Mouse (Mus musculus) hindbrain, embryonic 14.5 days (tissue): Measurements from ENCODE around the gene Hsp90b1. TPM values are rescaled to one million over a fixed set of nuclear protein-coding genes. Genes with fewer than 3 reads are reported as not detected.

ENCODE experiments used
- ATAC-seq: fragments of 200-750 bp; cut with Nextera tagmentation; 2 replicates; pipeline ENCODE4 v1.8.0; 2017; ENCODE audit warnings: moderate number of reproducible peaks, mild to moderate bottlenecking, moderate TSS enrichment, moderate library complexity; ENCODE audit not compliant: low FRiP score
- DNase-seq: peaks from one replicate; pipeline ENCODE4 v3.0.0-alpha.2; 2015; ENCODE audit warnings: low spot score
- H3K27ac ChIP-seq: fragments of 300-500 bp; sonication (generic); 2 replicates; pipeline ENCODE4 v1.5.1; 2014; ENCODE audit warnings: mild to moderate bottlenecking, moderate library complexity
- H3K27me3 ChIP-seq: fragments of 300-500 bp; sonication (generic); 2 replicates; pipeline ENCODE4 v1.6.1; 2014; ENCODE audit warnings: mild to moderate bottlenecking, low read length, mixed read lengths; ENCODE audit not compliant: control insufficient read depth, insufficient read depth
- H3K36me3 ChIP-seq: fragments of 300-500 bp; sonication (generic); replicated peaks from 2 replicates; pipeline ENCODE4 v1.6.1; 2014; ENCODE audit not compliant: control insufficient read depth, insufficient read depth
- H3K4me1 ChIP-seq: fragments of 300-500 bp; sonication (generic); replicated peaks from 2 replicates; pipeline ENCODE4 v1.6.1; 2014; ENCODE audit warnings: antibody characterized with exemption, low read length, mixed read lengths; ENCODE audit not compliant: control insufficient read depth, insufficient read depth
- H3K4me2 ChIP-seq: fragments of 300-500 bp; sonication (generic); replicated peaks from 2 replicates; pipeline ENCODE4 v1.6.1; 2014; ENCODE audit warnings: mild to moderate bottlenecking, moderate library complexity
- H3K4me3 ChIP-seq: fragments of 300-500 bp; sonication (generic); replicated peaks from 2 replicates; pipeline ENCODE4 v1.5.1; 2014; ENCODE audit warnings: mild to moderate bottlenecking, low read length
- H3K9ac ChIP-seq: fragments of 300-500 bp; sonication (generic); 2 replicates; pipeline ENCODE4 v1.6.1; 2014
- H3K9me3 ChIP-seq: fragments of 300-500 bp; sonication (generic); 2 replicates; pipeline ENCODE4 v1.6.1; 2016; ENCODE audit warnings: low read length; ENCODE audit not compliant: control insufficient read depth
- WGBS: fragments of 180-500 bp; shearing (Covaris S2); extraction: QIAGEN DNeasy Blood & Tissue Kit; methylation state at CpG from one replicate; pipeline ENCODE4 v1.1.7; 2014; 5-methylcytosine and 5-hydroxymethylcytosine counted together
- polyA plus RNA-seq: library from polyadenylated mRNA; unstranded; fragments of >200 nt; fragmentation: Nextera tagmentation; extraction: Ambion mirVana; gene quantifications from 2 replicates; pipeline ENCODE4 v1.2.1, GENCODE M21; 2014

Gene Hsp90b1
- 252 and 279 TPM in 2 replicates for polyA plus RNA-seq

DNA sequence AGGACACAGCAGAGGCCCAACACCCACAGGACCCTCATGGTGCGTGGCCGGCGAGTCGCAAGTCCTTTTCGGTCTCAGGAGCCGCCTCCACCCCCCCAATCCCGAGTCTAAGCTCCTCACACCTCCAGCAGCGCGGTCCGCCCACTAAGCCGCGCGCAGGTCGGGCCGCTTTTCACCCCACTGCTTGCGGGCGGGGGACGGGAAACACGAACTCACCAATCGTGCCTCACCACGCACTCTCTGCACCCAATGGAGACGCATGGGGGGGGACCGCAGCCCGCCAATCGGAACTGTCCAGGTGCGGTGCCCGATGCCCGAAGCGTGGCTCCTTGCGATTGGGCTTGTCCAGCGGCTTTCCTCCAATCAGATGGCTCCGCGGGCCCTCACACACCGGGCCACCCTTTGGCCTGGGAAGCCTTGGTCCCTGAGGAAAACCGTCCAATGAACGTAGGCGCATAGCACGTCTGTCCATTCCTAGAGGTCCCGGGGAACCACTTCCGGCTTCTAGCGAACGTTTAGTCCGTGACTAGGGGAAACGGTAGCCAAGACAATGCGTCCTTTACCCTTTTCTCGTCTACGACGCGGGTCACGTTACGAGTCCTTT, at the start of gene Hsp90b1, which contains the start of gene Ttc41:
TSS of gene Hsp90b1 (minus strand) at position 192 of the 604 bp plus-strand sequence.
TSS of gene Ttc41 (plus strand) at position 494 of the 604 bp plus-strand sequence.
- under 1% methylated on average over 51 of the region's 51 CpGs for WGBS
- Histone ChIP-seq H3K4me1 (peaks cover 32% of the 10 kb centered on the region), H3K4me2 (peak within 1 kb of the TSS; percentile 89), H3K9ac (peak within 1 kb of the TSS; percentile 93), H3K4me3 (peak within 1 kb of the TSS; percentile 85), H3K27ac (peak within 1 kb of the TSS; percentile 92), H3K36me3 (peaks cover 36% of the 10 kb centered on the region), H3K27me3 (no peaks in the 10 kb centered on the region), H3K9me3 (no peaks in the 10 kb centered on the region)
- ATAC-seq (peak; percentile 98), DNase-seq (peak; percentile 99)

DNA sequence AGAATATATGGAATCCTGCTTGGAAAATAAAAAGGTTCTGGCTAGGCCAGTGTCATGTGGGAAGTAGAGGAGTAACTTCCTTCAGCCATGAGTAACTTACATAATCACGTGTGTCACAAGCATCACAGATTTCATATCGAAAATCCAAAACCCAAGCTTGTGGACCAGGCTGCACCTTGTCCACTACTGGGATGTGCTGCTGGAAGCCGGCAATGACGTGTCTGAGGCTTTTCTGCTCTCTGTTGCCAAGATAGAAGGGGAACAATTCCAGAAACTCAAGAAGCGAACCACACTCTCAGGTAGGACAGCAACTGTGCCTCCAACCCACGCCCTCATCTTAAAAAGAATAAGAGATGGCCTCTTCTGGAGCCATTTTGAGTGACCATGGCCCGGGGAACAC, 39.0 kb upstream of the Hsp90b1 start:
- 94% methylated on average over 7 of the region's 7 CpGs for WGBS
- H3K36me3 ChIP-seq: no peaks in the 10 kb centered on the region
- no peak overlapping the region for H3K4me3 ChIP-seq
- no peak overlapping the region for H3K27ac ChIP-seq
- no peak overlapping the region for H3K4me2 ChIP-seq
- no peak for ATAC-seq
- no peak for DNase-seq
- no peak overlapping the region for H3K9ac ChIP-seq
- no peaks in the 10 kb centered on the region for H3K27me3 ChIP-seq
- no peaks in the 10 kb centered on the region for H3K4me1 ChIP-seq
- H3K9me3 ChIP-seq: no peaks in the 10 kb centered on the region

DNA sequence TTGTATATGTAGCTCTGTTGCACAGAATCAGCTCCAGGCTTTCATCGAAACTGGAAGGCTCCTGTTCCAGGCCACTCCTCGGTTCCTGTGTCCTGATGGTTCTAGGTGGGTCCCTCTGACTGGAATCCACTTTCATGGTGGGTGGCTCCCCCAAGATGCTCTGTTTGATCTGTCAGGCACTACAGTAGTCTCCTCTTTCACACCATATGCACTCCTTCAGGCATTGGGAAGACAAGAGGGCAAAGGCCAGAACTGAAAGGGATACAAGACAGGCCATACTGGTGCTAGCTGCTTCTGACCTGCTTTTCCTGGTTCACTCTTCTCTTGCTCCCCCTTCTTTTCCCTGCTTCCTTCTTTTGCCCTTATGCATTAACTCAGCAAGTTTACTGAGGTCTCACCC, 37.6 kb upstream of the Hsp90b1 start:
- Histone ChIP-seq H3K4me1 (no peaks in the 10 kb centered on the region), H3K27ac (no peak overlapping the region), H3K9ac (no peak overlapping the region), H3K4me2 (no peak overlapping the region), H3K36me3 (no peaks in the 10 kb centered on the region), H3K4me3 (no peak overlapping the region), H3K27me3 (no peaks in the 10 kb centered on the region), H3K9me3 (no peaks in the 10 kb centered on the region)
- ATAC-seq (no peak), DNase-seq (no peak)
- WGBS: 85% methylated on average over 2 of the region's 2 CpGs

DNA sequence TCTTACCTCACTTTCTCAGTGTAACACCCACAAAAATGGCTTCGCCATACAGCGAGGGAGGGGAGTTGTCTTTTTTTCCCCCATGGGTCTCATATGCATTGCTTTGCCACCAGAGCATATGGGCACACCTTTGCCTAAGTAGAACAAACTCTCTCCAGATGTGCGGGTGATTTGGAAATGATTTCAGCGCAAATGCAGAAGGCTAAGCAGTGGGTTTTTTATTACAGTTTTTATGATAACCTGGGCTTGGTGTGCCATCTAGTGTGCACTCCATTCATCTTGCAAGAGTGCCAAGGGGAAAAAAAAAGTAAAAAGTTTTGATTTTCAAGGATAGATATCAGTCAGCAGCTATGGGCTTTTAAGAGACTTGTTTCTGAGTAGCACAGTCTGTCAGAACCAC, 29.7 kb upstream of the Hsp90b1 start:
- Histone ChIP-seq H3K27me3 (no peaks in the 10 kb centered on the region), H3K9me3 (no peaks in the 10 kb centered on the region), H3K4me3 (no peak overlapping the region), H3K4me2 (no peak overlapping the region), H3K9ac (no peak overlapping the region), H3K4me1 (no peaks in the 10 kb centered on the region), H3K36me3 (no peaks in the 10 kb centered on the region), H3K27ac (no peak overlapping the region)
- WGBS: 93% methylated on average over 4 of the region's 4 CpGs
- ATAC-seq (no peak), DNase-seq (no peak)

DNA sequence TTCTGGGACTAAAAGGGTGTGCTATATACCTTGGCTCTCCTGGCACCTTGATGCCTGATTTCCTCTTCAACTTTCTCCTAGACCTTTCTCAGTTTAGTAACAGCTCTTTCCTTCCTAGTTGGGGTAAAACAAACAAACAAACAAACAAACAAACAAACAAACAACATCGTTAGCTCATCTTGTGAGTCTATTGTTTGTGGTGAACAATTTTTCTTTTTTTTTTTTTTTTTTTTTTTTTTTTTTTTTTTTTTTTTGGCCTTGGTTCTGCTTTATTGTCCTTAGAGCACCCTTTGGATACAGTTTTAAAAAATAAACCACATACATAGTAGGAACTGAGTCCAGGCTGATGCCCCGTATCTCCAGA, 26.2 kb upstream of the Hsp90b1 start:
- Histone ChIP-seq H3K4me1 (peaks cover 11% of the 10 kb centered on the region; the same call in 1 of the 2 replicates), H3K36me3 (no peaks in the 10 kb centered on the region), H3K9ac (no peak overlapping the region), H3K27me3 (no peaks in the 10 kb centered on the region), H3K4me2 (peak overlapping the region; percentile 64; the same call in 1 of the 2 replicates), H3K9me3 (no peaks in the 10 kb centered on the region), H3K27ac (no peak overlapping the region), H3K4me3 (no peak overlapping the region)
- 67% methylated on average over 2 of the region's 2 CpGs for WGBS
- DNase-seq (no peak), ATAC-seq (no peak)

DNA sequence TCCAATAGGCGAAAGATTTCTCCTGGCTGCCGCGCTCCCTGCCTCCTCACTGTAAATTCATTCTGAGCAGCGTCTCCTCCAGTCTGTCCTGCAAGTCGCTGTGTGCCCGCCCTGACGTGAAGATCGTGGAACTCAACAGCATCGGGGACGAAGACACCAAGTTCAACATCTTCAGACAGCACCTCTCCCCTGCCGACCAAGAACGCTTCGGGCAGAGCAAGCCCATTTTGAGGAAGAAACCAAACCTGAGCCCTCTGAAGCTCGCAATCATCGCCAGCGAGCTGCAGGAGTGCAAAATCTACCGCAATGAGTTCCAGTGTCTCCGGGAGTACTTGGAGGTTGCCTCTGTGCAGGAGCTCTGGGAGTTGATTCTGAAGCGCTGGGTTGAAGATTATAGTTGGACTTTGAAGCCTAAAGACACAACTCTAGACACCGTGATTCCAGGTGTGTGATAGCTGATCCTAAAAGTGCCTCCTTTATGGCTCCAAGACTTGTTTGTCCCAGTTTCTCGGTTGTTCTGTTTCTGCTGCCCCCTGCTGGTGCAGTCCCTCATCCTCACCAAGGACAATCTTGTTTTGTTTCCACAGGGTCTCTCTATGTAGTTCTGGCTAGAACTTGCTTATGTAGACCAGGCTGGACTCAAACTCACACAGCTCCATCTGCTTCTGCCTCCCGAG, 25.7 kb upstream of the Hsp90b1 start:
- no peak for ATAC-seq
- Histone ChIP-seq H3K27me3 (no peaks in the 10 kb centered on the region), H3K9ac (peak overlapping the region; percentile 49), H3K4me3 (peak overlapping the region; percentile 37), H3K4me1 (peaks cover 11% of the 10 kb centered on the region; the same call in 1 of the 2 replicates), H3K9me3 (no peaks in the 10 kb centered on the region), H3K4me2 (peak overlapping the region; percentile 64), H3K27ac (no peak overlapping the region), H3K36me3 (no peaks in the 10 kb centered on the region)
- 9% methylated on average over 22 of the region's 22 CpGs for WGBS
- peak; percentile 86 for DNase-seq

DNA sequence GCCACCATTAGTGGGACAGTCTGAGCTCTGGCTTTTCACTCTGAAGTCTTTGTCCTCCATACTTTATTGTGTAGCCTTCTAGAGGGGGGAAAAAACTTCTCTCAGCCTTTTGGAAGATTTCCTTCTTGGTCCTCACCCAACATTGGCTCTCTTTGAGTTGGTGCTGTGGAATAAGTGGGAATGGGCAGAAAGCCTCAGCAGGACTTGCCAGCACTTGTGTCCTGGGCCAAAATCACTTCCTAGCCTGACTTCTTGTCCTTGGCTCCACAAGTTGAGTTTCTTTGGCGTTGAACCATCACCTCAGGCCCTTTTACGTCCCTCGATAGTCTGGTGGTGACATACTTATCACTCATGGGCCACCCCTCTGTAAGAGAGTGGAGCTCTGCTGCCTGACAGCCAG, 22.9 kb upstream of the Hsp90b1 start:
- Histone ChIP-seq H3K4me1 (peaks cover 11% of the 10 kb centered on the region; the same call in 1 of the 2 replicates), H3K27ac (no peak overlapping the region), H3K4me2 (peak overlapping the region; percentile 53; the same call in 1 of the 2 replicates), H3K9ac (no peak overlapping the region), H3K36me3 (no peaks in the 10 kb centered on the region), H3K27me3 (no peaks in the 10 kb centered on the region), H3K4me3 (no peak overlapping the region), H3K9me3 (no peaks in the 10 kb centered on the region)
- WGBS: 90% methylated on average over 3 of the region's 3 CpGs
- DNase-seq: no peak
- ATAC-seq: no peak

DNA sequence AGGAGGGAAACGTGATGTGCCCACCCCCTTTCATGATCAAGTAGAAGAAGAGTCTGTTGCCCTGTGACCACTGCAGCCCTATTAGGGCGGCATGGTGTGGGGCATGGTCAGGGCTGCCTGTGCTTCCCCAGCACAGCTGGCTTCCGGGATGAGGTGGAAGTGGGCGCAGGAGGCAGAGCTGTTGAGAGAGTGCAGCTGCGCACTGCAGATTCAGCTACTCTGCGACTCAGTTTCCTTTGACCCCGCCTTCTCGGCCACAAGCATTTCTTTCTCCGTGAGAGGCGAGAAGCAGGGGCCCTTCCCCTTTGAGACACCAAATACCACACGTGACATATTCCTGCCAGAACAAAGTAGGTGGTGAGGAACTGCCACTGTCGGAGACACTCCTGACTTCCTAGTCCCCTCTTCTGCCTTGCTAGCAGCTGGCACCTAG, 22.3 kb upstream of the Hsp90b1 start:
- WGBS: 7% methylated on average over 12 of the region's 12 CpGs
- H3K4me1 ChIP-seq: peaks cover 11% of the 10 kb centered on the region; the same call in 1 of the 2 replicates
- peak overlapping the region; percentile 11; the same call in 1 of the 2 replicates for H3K27ac ChIP-seq
- H3K4me3 ChIP-seq: peak overlapping the region; percentile 16; the same call in 1 of the 2 replicates
- H3K27me3 ChIP-seq: no peaks in the 10 kb centered on the region
- no peaks in the 10 kb centered on the region for H3K9me3 ChIP-seq
- peak overlapping the region; percentile 44 for H3K9ac ChIP-seq
- ATAC-seq: peak; percentile 75
- DNase-seq: peak; percentile 39
- H3K36me3 ChIP-seq: no peaks in the 10 kb centered on the region
- peak overlapping the region; percentile 53 for H3K4me2 ChIP-seq

DNA sequence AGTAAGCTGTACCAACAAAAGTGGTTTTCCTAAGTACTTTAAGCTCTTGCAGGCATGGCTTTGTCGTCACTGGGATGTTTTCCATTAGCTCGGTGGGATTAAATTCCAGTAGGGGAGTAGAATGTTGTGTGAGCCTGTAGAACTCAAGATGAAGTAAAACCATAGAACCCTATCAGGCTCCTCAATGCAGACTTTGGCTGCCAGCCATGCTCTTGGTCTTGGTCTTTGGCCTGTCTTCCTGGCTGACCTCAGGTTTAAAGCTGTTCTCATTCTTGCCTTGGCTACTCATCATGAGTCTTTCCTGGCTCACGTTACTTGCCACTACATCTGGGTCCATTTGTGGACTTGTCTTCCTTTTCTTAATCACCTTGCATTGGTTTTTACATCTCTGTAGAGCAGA, 6.8 kb upstream of the Hsp90b1 start:
- H3K27me3 ChIP-seq: no peaks in the 10 kb centered on the region
- H3K36me3 ChIP-seq: no peaks in the 10 kb centered on the region
- H3K9ac ChIP-seq: no peak overlapping the region
- no peak for ATAC-seq
- H3K4me3 ChIP-seq: no peak overlapping the region
- no peak overlapping the region for H3K4me2 ChIP-seq
- H3K9me3 ChIP-seq: no peaks in the 10 kb centered on the region
- no peak for DNase-seq
- no peak overlapping the region for H3K27ac ChIP-seq
- 79% methylated on average over 3 of the region's 3 CpGs for WGBS
- H3K4me1 ChIP-seq: no peaks in the 10 kb centered on the region
